ENCODE assay signal across 29 mouse cellular contexts in genomic region chr12:3384860-3385259, GRCm38 (mm10). TPM values are rescaled to one million over a fixed set of nuclear protein-coding genes. Genes with fewer than 3 reads are reported as not detected.
DNase-seq lines count a peak whose midpoint lies in the region; ATAC-seq and TF ChIP-seq lines count a peak whose summit lies in the region.
"Had no signal": no experiment of that assay in that cellular context is flagged by ENCODE, and none has a peak within 500 bp of the region (broad histone marks: within the 10 kb centered on the region; RNA-seq: fewer than 3 reads in every experiment).

No protein-coding gene starts in this region.

- no peaks in the 10 kb centered on the region for H3K27me3 ChIP-seq in hindbrain, postnatal 0 days (ENCODE audit: insufficient read depth, low read length)
- H3K27me3 ChIP-seq in hindbrain, embryonic 13.5 days: no peaks in the 10 kb centered on the region
- H3K27me3 ChIP-seq in midbrain, postnatal 0 days (ENCODE audit: insufficient read depth, low read length): no peaks in the 10 kb centered on the region
- no peaks in the 10 kb centered on the region for H3K27me3 ChIP-seq in midbrain, embryonic 10.5 days (ENCODE audit: low read depth, poor library complexity, severe bottlenecking)
- H3K27me3 ChIP-seq: embryonic facial prominence, embryonic 15.5 days; forebrain, embryonic 12.5 days; heart, embryonic 13.5 days; kidney, embryonic 15.5 days; midbrain, embryonic 12.5 days; neural tube, embryonic 12.5 days had no signal

- peaks cover 33% of the 10 kb centered on the region for H3K36me3 ChIP-seq in hindbrain, postnatal 0 days (ENCODE audit: insufficient read depth, low read length)
- H3K36me3 ChIP-seq in hindbrain, embryonic 13.5 days: peaks cover 88% of the 10 kb centered on the region
- peaks cover 49% of the 10 kb centered on the region for H3K36me3 ChIP-seq in midbrain, postnatal 0 days (ENCODE audit: insufficient read depth, low read length)
- peaks cover 79% of the 10 kb centered on the region for H3K36me3 ChIP-seq in midbrain, embryonic 10.5 days
- H3K36me3 ChIP-seq: G1E had no signal

- no peak for TF ChIP-seq POLR2A in olfactory bulb, adult 2 months (IDR thresholded peaks at IDR 0.05; ENCODE audit: insufficient read depth, low read depth, low read length)

- DNase-seq in cerebellum, adult 9-10 months: no peak
- DNase-seq in hindbrain, postnatal 0 days (ENCODE audit: low spot score): no peak
- DNase-seq in midbrain, postnatal 0 days (ENCODE audit: low spot score): no peak
- no peak for DNase-seq in midbrain, embryonic 10.5 days (ENCODE audit: low spot score)
- no peak for DNase-seq in testis, postnatal 10 days (ENCODE audit: low spot score)
- DNase-seq: gastrocnemius, postnatal 10 days; heart, postnatal 10 days; kidney, adult 18-20 months; kidney, postnatal 36 days; layer of hippocampus, postnatal 36 days; liver; lung, adult 2 months; lung, postnatal 10 days; right cerebral cortex, postnatal 4 days; thymus, adult 2 months; thymus, postnatal 36 days had no signal

- H3K27ac ChIP-seq in hindbrain, postnatal 0 days: peak overlapping the region; percentile 49; the same call in 1 of the 2 replicates
- no peak overlapping the region for H3K27ac ChIP-seq in hindbrain, embryonic 13.5 days
- no peak overlapping the region for H3K27ac ChIP-seq in midbrain, postnatal 0 days (ENCODE audit: low read depth, low read length)
- no peak overlapping the region for H3K27ac ChIP-seq in midbrain, embryonic 10.5 days (replicated peaks)
- peak overlapping the region; percentile 28; the same call in 1 of the 2 replicates for H3K27ac ChIP-seq in olfactory bulb, adult 2 months (ENCODE audit: insufficient read depth, low read depth, low read length)
- H3K27ac ChIP-seq: embryonic facial prominence, embryonic 10.5 days; embryonic facial prominence, embryonic 15.5 days; heart, embryonic 13.5 days; kidney, embryonic 15.5 days; liver, embryonic 14.5 days; midbrain, embryonic 12.5 days; neural tube, embryonic 12.5 days; stomach, postnatal 0 days had no signal

- H3K4me1 ChIP-seq in hindbrain, postnatal 0 days (ENCODE audit: insufficient read depth, low read length): peaks cover 10% of the 10 kb centered on the region
- H3K4me1 ChIP-seq in hindbrain, embryonic 13.5 days (replicated peaks): peaks cover 23% of the 10 kb centered on the region
- peaks cover 3% of the 10 kb centered on the region; the same call in 1 of the 2 replicates for H3K4me1 ChIP-seq in midbrain, postnatal 0 days (ENCODE audit: insufficient read depth, low read length)
- H3K4me1 ChIP-seq in midbrain, embryonic 10.5 days: 0 out of 2 replicates have a peak, but pooled peaks cover 3% of the 10 kb centered on the region
- H3K4me1 ChIP-seq in olfactory bulb, adult 2 months (ENCODE audit: control insufficient read depth, insufficient read depth, low read length): peaks cover 22% of the 10 kb centered on the region
- H3K4me1 ChIP-seq: embryonic facial prominence, embryonic 15.5 days; forebrain, embryonic 12.5 days; kidney, embryonic 15.5 days had no signal

- H3K9ac ChIP-seq in hindbrain, postnatal 0 days (replicated peaks; ENCODE audit: low read length): no peak overlapping the region
- H3K9ac ChIP-seq in hindbrain, embryonic 13.5 days: no peak overlapping the region
- H3K9ac ChIP-seq in midbrain, postnatal 0 days (replicated peaks; ENCODE audit: low read length, poor library complexity, severe bottlenecking): peak overlapping the region; percentile 39
- H3K9ac ChIP-seq: embryonic facial prominence, embryonic 15.5 days; forebrain, embryonic 12.5 days; heart, embryonic 13.5 days; kidney, embryonic 15.5 days; liver, embryonic 14.5 days; midbrain, embryonic 12.5 days; neural tube, embryonic 12.5 days had no signal

- H3K4me3 ChIP-seq in hindbrain, postnatal 0 days (ENCODE audit: low read length): no peak overlapping the region
- no peak overlapping the region for H3K4me3 ChIP-seq in hindbrain, embryonic 13.5 days
- H3K4me3 ChIP-seq in midbrain, postnatal 0 days (ENCODE audit: low read depth, low read length): no peak overlapping the region
- no peak overlapping the region for H3K4me3 ChIP-seq in midbrain, embryonic 10.5 days
- no peak overlapping the region for H3K4me3 ChIP-seq in olfactory bulb, adult 2 months (ENCODE audit: insufficient read depth, low read depth, low read length)
- H3K4me3 ChIP-seq: embryonic facial prominence, embryonic 10.5 days; embryonic facial prominence, embryonic 15.5 days; forebrain, embryonic 12.5 days; heart, embryonic 13.5 days; kidney, embryonic 15.5 days; midbrain, embryonic 12.5 days; neural tube, embryonic 12.5 days had no signal

- TF ChIP-seq CTCF in hindbrain, postnatal 0 days (IDR thresholded peaks at IDR 0.05; ENCODE audit: low read depth): no peak
- TF ChIP-seq CTCF in midbrain, postnatal 0 days (IDR thresholded peaks at IDR 0.05): no peak
- no peak for TF ChIP-seq CTCF in olfactory bulb, adult 2 months (IDR thresholded peaks at IDR 0.05; ENCODE audit: insufficient read depth, low read depth, low read length)

- 86% methylated on average over 1 of the region's 1 CpGs for WGBS in hindbrain, postnatal 0 days
- 74% methylated on average over 1 of the region's 1 CpGs for WGBS in hindbrain, embryonic 13.5 days
- WGBS in midbrain, postnatal 0 days: 69% methylated on average over 1 of the region's 1 CpGs
- WGBS in midbrain, embryonic 10.5 days: 75% methylated on average over 1 of the region's 1 CpGs
- 75% methylated on average over 1 of the region's 1 CpGs for WGBS in olfactory bulb, adult 2 months

- H3K4me2 ChIP-seq in hindbrain, postnatal 0 days (ENCODE audit: low read depth, low read length): no peak overlapping the region
- H3K4me2 ChIP-seq in hindbrain, embryonic 13.5 days: no peak overlapping the region
- H3K4me2 ChIP-seq in midbrain, postnatal 0 days (ENCODE audit: low read depth, low read length, poor library complexity, severe bottlenecking): no peak overlapping the region
- H3K4me2 ChIP-seq: embryonic facial prominence, embryonic 15.5 days; forebrain, embryonic 12.5 days; heart, embryonic 13.5 days; kidney, embryonic 15.5 days; midbrain, embryonic 12.5 days; neural tube, embryonic 12.5 days had no signal

- ATAC-seq in cerebellum, adult (ENCODE audit: insufficient number of reproducible peaks, low FRiP score, low TSS enrichment): 0 out of 2 replicates have a peak, but pooled peaks have one; percentile 6
- ATAC-seq in hindbrain, postnatal 0 days: no peak
- no peak for ATAC-seq in hindbrain, embryonic 13.5 days (ENCODE audit: low FRiP score)
- no peak for ATAC-seq in midbrain, postnatal 0 days (ENCODE audit: low FRiP score)

- no peaks in the 10 kb centered on the region for H3K9me3 ChIP-seq in hindbrain, postnatal 0 days (ENCODE audit: low read length)
- H3K9me3 ChIP-seq in hindbrain, embryonic 13.5 days: no peaks in the 10 kb centered on the region
- H3K9me3 ChIP-seq in midbrain, postnatal 0 days (ENCODE audit: low read length): no peaks in the 10 kb centered on the region
- H3K9me3 ChIP-seq in midbrain, embryonic 10.5 days (replicated peaks): no peaks in the 10 kb centered on the region
- H3K9me3 ChIP-seq: embryonic facial prominence, embryonic 10.5 days; embryonic facial prominence, embryonic 15.5 days; forebrain, embryonic 12.5 days; G1E; heart, embryonic 13.5 days; kidney, embryonic 15.5 days; midbrain, embryonic 12.5 days; neural tube, embryonic 12.5 days had no signal

RNA-seq across cellular contexts. Expression of gene Kif3c, which starts 19.9 kb away (rescaled TPM):
- 142 and 150 TPM in 2 replicates for total RNA-seq in hindbrain, postnatal 0 days (2014; rRNA removed)
- 56.0 and 58.5 TPM in 2 replicates for polyA plus RNA-seq in hindbrain, postnatal 0 days (2015; fragmentation: Nextera tagmentation; extraction: Ambion mirVana)
- polyA plus RNA-seq in hindbrain, embryonic 13.5 days (2015; fragmentation: Nextera tagmentation; extraction: Ambion mirVana): 77.8 and 80.7 TPM in 2 replicates
- 172 and 176 TPM in 2 replicates for total RNA-seq in midbrain, postnatal 0 days (2014; rRNA removed)
- polyA plus RNA-seq in midbrain, postnatal 0 days (2015; fragmentation: Nextera tagmentation; extraction: Ambion mirVana): 70.0 and 70.7 TPM in 2 replicates
- polyA plus RNA-seq in midbrain, embryonic 10.5 days (2016; fragmentation: Nextera tagmentation; extraction: Ambion mirVana): 19.9 and 28.5 TPM in 2 replicates
- polyA plus RNA-seq in olfactory bulb, adult 2 months (2012; ENCODE audit: insufficient read depth, insufficient read length, low replicate concordance, missing spikeins): 67.4 TPM in 1 of 2 replicates, not detected in the other

RNA-seq across cellular contexts. Expression of gene Asxl2, which starts 41.8 kb away (rescaled TPM):
- total RNA-seq in hindbrain, postnatal 0 days (2014; rRNA removed): 13.2 and 16.1 TPM in 2 replicates
- 9.6 and 10.7 TPM in 2 replicates for polyA plus RNA-seq in hindbrain, postnatal 0 days (2015; fragmentation: Nextera tagmentation; extraction: Ambion mirVana)
- 12.8 and 14.5 TPM in 2 replicates for polyA plus RNA-seq in hindbrain, embryonic 13.5 days (2015; fragmentation: Nextera tagmentation; extraction: Ambion mirVana)
- total RNA-seq in midbrain, postnatal 0 days (2014; rRNA removed): 16.0 and 16.7 TPM in 2 replicates
- polyA plus RNA-seq in midbrain, postnatal 0 days (2015; fragmentation: Nextera tagmentation; extraction: Ambion mirVana): 6.7 and 9.5 TPM in 2 replicates
- 14.0 and 15.6 TPM in 2 replicates for polyA plus RNA-seq in midbrain, embryonic 10.5 days (2016; fragmentation: Nextera tagmentation; extraction: Ambion mirVana)
- polyA plus RNA-seq in olfactory bulb, adult 2 months (2012; ENCODE audit: insufficient read depth, insufficient read length, low replicate concordance, missing spikeins): not detected in 2 replicates

Comparison
In these comparisons a context has a peak if more than half of its experiments do, and no peak if none do; other contexts are left out.
1. H3K27ac ChIP-seq: peak in hindbrain, postnatal 0 days (single experiment) and olfactory bulb, adult 2 months (single experiment); none in hindbrain, embryonic 13.5 days (single experiment), midbrain, postnatal 0 days (single experiment) and midbrain, embryonic 10.5 days (single experiment).